Mouse (Mus musculus): ENCODE data around the gene Btbd35f22. TPM values are rescaled to one million over a fixed set of nuclear protein-coding genes. Genes with fewer than 3 reads are reported as not detected.
"Not testable (repeated sequence)": the region's sequence is repeated elsewhere in the genome, so short reads cannot be mapped to it uniquely, and the experiment has no call there.

Gene Btbd35f22
- not detected for total RNA-seq (2021)
- long read RNA-seq, experiment 1 = 0 reads
- long read RNA-seq, experiment 2 = 0 reads

DNA sequence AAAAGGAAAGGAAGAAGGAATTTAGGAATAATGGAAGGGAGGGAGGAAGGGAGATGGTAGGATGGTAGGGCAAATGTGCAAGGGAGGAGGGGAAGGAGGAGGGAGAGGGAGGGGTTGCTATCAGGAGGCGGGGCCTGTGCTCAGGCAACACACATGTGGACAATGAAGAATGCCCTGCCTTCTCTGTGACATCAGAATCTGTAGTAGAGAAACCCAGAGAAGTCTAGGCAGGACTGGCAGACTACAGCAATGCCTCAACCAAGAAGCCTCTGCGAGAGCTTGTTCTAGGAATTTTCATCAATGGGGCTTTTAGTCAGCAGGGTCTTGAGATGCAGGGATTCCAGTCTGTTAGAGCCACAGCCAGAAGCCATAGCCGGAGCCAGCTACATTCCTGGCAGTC, at the start of gene Btbd35f22:
TSS of gene Btbd35f22 (plus strand) at position 301 of the 400 bp plus-strand sequence.
- DNase-seq = not testable (repeated sequence)

Other genes with a start within 250 kb of the Btbd35f22 start
- gene Gm21637, start 85.8 kb upstream of the Btbd35f22 start, total RNA-seq (2021) = not detected
- gene Btbd35f2, start 230.6 kb downstream of the Btbd35f22 start, total RNA-seq (2021) = not detected

Data from gastrocnemius, postnatal 10 days (tissue).